Mouse (Mus musculus) CH12.LX (cell line): ENCODE results near the gene Morn5.

ENCODE experiments used
- CTCF ChIP-seq, 2 experiments: IDR thresholded peaks in 1 of 2; conservative IDR thresholded peaks in 1 of 2; 2 replicates each; pipeline ENCODE4 v1.5.1; 2011 to 2012; ENCODE audit warnings: low read depth in 2 of 2, low read length in 2 of 2, improper control_type of control experiment in 1 of 2, inconsistent platforms in 1 of 2, mild to moderate bottlenecking in 1 of 2, moderate library complexity in 1 of 2
- EP300 ChIP-seq: IDR thresholded peaks from 2 replicates; pipeline ENCODE4 v1.6.1; 2011; ENCODE audit warnings: low read length, improper control_type of control experiment
- ETS1 ChIP-seq: conservative IDR thresholded peaks from 2 replicates; pipeline ENCODE4 v1.6.1; 2012; ENCODE audit warnings: low read depth, mild to moderate bottlenecking, inconsistent platforms, low read length, improper control_type of control experiment, moderate library complexity
- JUN ChIP-seq: IDR thresholded peaks from 2 replicates; pipeline ENCODE4 v1.6.1; 2011; ENCODE audit warnings: low read depth, mild to moderate bottlenecking, low read length, improper control_type of control experiment, moderate library complexity; ENCODE audit not compliant: insufficient read depth
- KAT2A ChIP-seq: IDR thresholded peaks from 2 replicates; pipeline ENCODE4 v1.6.1; 2012; ENCODE audit warnings: low read length, improper control_type of control experiment, inconsistent platforms; ENCODE audit not compliant: insufficient replicate concordance
- MAX ChIP-seq: IDR thresholded peaks from 2 replicates; pipeline ENCODE4 v1.6.1; 2011; ENCODE audit warnings: low read length, improper control_type of control experiment
- MAZ ChIP-seq: IDR thresholded peaks from 2 replicates; pipeline ENCODE4 v1.6.1; 2012; ENCODE audit warnings: low read depth, mild to moderate bottlenecking, inconsistent platforms, low read length, improper control_type of control experiment, moderate library complexity
- MYC ChIP-seq: IDR thresholded peaks from 2 replicates; pipeline ENCODE4 v1.6.1; 2011; ENCODE audit warnings: low read depth, mild to moderate bottlenecking, improper control_type of control experiment, low read length
- NELFE ChIP-seq: IDR thresholded peaks from 2 replicates; pipeline ENCODE4 v1.6.1; 2011; ENCODE audit warnings: low read depth, low read length, improper control_type of control experiment
- POLR2A ChIP-seq: IDR thresholded peaks from 2 replicates; pipeline ENCODE4 v1.6.1; 2011; ENCODE audit warnings: low read depth, mild to moderate bottlenecking, improper control_type of control experiment, low read length
- POLR2AphosphoS2 ChIP-seq: IDR thresholded peaks from 2 replicates; pipeline ENCODE4 v1.6.1; 2011; ENCODE audit warnings: low read depth, low read length, improper control_type of control experiment
- RCOR1 ChIP-seq: conservative IDR thresholded peaks from 2 replicates; pipeline ENCODE4 v1.6.1; 2012; ENCODE audit warnings: low read depth, mild to moderate bottlenecking, inconsistent platforms, low read length, improper control_type of control experiment
- ZC3H11A ChIP-seq: IDR thresholded peaks from 2 replicates; pipeline ENCODE4 v1.6.1; 2012; ENCODE audit warnings: low read depth, mild to moderate bottlenecking, inconsistent platforms, low read length, improper control_type of control experiment
- ZNF384 ChIP-seq: IDR thresholded peaks from 2 replicates; pipeline ENCODE4 v1.6.1; 2012; ENCODE audit warnings: low read depth, low read length, improper control_type of control experiment, inconsistent platforms

DNA sequence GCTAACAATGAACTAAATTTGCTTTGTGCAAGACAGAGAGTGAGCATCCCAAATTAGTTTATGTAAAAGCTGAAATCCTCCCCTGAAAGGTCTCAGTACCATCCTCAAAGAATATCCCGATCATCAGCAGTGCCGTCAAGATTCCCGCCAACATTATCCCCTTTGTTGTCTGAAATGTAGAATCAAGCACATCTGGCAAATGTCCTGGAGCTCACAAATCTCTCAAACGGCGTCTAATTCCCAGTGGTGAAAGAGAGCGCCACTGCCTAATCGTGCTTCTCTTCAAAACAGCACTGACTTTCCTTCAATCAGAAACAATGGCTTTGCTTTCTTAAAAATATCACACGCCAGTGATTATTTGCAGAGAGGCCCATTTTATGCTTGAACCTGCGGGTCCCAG is 17.9 kb downstream of the Morn5 start:
- TF ChIP-seq KAT2A (no peak), EP300 (no peak), NELFE (no peak), POLR2A (no peak), ZNF384 (no peak), MAZ (no peak), RCOR1 (no peak), CTCF (conservative IDR thresholded peaks at IDR 0.05 in 1 of 2, IDR thresholded peaks at IDR 0.05 in 1 of 2; ENCODE audit: low read depth in 2 of 2, low read length in 2 of 2) (no peak), ZC3H11A (no peak), ETS1 (no peak), POLR2AphosphoS2 (no peak), MYC (no peak), MAX (no peak), JUN (no peak)
